Mouse (Mus musculus): ENCODE measurements around the gene Tfap4. TPM values are rescaled to one million over a fixed set of nuclear protein-coding genes. Genes with fewer than 3 reads are reported as not detected.

Gene Tfap4
- 16.1 and 17.8 TPM in 2 replicates for polyA plus RNA-seq (2014; fragmentation: Nextera tagmentation; extraction: Ambion mirVana)

DNA sequence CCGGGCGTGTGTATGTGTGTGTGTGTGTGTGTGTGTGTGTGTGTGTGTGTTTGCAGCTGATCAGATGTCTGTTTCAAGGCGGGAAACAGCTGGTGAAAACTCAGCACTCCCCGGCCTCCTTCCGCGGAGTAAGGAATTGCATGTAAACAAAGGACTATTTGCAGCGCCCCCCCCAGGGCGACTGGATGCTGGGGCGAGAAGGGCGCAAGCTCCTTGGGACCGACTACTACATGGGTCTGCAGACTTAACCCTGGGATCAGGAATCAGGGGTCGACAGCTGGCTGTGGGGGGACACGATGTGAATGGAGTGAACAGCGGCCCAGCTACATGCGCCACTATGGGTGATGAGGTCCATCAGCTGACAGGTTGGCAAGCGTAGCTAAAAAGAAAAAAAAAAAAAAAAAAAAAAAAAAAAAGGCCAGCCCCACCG, at the start of gene Tfap4:
Gene Tfap4, minus strand, starts transcription at position 140 of the 430 bp plus-strand sequence.
- WGBS = under 1% methylated on average over 16 of the region's 17 CpGs
- ATAC-seq (ENCODE audit: insufficient read depth, low FRiP score, low TSS enrichment) = peak; percentile 42
- peak; percentile 91 for DNase-seq (ENCODE audit: low spot score)

GRCm38 (mm10) chr16:4608532-4609059, 48.9 kb upstream of the Tfap4 start:
- no peak for ATAC-seq (ENCODE audit: insufficient read depth, low FRiP score, low TSS enrichment)
- WGBS = 88% methylated on average over 18 of the region's 19 CpGs

More for the DNA sequence above, at the start of gene Tfap4:
- Histone ChIP-seq H3K27ac (ENCODE audit: low read depth, low read length) (peak within 1 kb of the TSS; percentile 80), H3K27me3 (ENCODE audit: control insufficient read depth, insufficient read depth, low read length) (no peaks in the 10 kb centered on the region), H3K9me3 (ENCODE audit: control insufficient read depth, low read length) (no peaks in the 10 kb centered on the region), H3K4me2 (ENCODE audit: low read depth) (peak within 1 kb of the TSS; percentile 92), H3K4me1 (ENCODE audit: control insufficient read depth, insufficient read depth, low read length) (peaks cover 12% of the 10 kb centered on the region; the same call in 1 of the 2 replicates), H3K4me3 (ENCODE audit: low read depth, low read length) (peak within 1 kb of the TSS; percentile 80), H3K36me3 (ENCODE audit: control insufficient read depth, insufficient read depth, low read length) (no peaks in the 10 kb centered on the region), H3K9ac (ENCODE audit: low read length) (peak within 1 kb of the TSS; percentile 86)

GRCm38 (mm10) chr16:4607818-4608531, 48.3 kb upstream of the Tfap4 start:
- WGBS = 55% methylated on average over 9 of the region's 9 CpGs
- Histone ChIP-seq H3K36me3 (ENCODE audit: control insufficient read depth, insufficient read depth, low read length) (peaks cover 13% of the 10 kb centered on the region), H3K27ac (ENCODE audit: low read depth, low read length) (no peak overlapping the region), H3K9ac (ENCODE audit: low read length) (no peak overlapping the region), H3K4me1 (ENCODE audit: control insufficient read depth, insufficient read depth, low read length) (peaks cover 48% of the 10 kb centered on the region), H3K4me3 (ENCODE audit: low read depth, low read length) (no peak overlapping the region), H3K4me2 (ENCODE audit: low read depth) (no peak overlapping the region), H3K27me3 (ENCODE audit: control insufficient read depth, insufficient read depth, low read length) (no peaks in the 10 kb centered on the region), H3K9me3 (ENCODE audit: control insufficient read depth, low read length) (no peaks in the 10 kb centered on the region)
- DNase-seq (ENCODE audit: low spot score) = peak; percentile 85
- ATAC-seq (ENCODE audit: insufficient read depth, low FRiP score, low TSS enrichment) = no peak

More at GRCm38 (mm10) chr16:4608532-4609059, 48.9 kb upstream of the Tfap4 start:
- H3K4me3 ChIP-seq (ENCODE audit: low read depth, low read length) = no peak overlapping the region
- H3K9me3 ChIP-seq (ENCODE audit: control insufficient read depth, low read length) = no peaks in the 10 kb centered on the region
- no peak for DNase-seq (ENCODE audit: low spot score)
- no peak overlapping the region for H3K9ac ChIP-seq (ENCODE audit: low read length)
- H3K4me1 ChIP-seq (ENCODE audit: control insufficient read depth, insufficient read depth, low read length) = peaks cover 42% of the 10 kb centered on the region
- H3K4me2 ChIP-seq (ENCODE audit: low read depth) = no peak overlapping the region
- peaks cover 20% of the 10 kb centered on the region for H3K36me3 ChIP-seq (ENCODE audit: control insufficient read depth, insufficient read depth, low read length)
- H3K27me3 ChIP-seq (ENCODE audit: control insufficient read depth, insufficient read depth, low read length) = no peaks in the 10 kb centered on the region
- no peak overlapping the region for H3K27ac ChIP-seq (ENCODE audit: low read depth, low read length)

GRCm38 (mm10) chr16:4606431-4607084, 46.9 kb upstream of the Tfap4 start:
- ATAC-seq (ENCODE audit: insufficient read depth, low FRiP score, low TSS enrichment) (no peak), DNase-seq (ENCODE audit: low spot score) (no peak)
- Histone ChIP-seq H3K27me3 (ENCODE audit: control insufficient read depth, insufficient read depth, low read length) (no peaks in the 10 kb centered on the region), H3K9ac (ENCODE audit: low read length) (no peak overlapping the region; the same call in 1 of the 2 replicates), H3K27ac (ENCODE audit: low read depth, low read length) (0 out of 2 replicates have a peak overlapping the region, but pooled peaks have one; percentile 44), H3K9me3 (ENCODE audit: control insufficient read depth, low read length) (no peaks in the 10 kb centered on the region), H3K4me2 (ENCODE audit: low read depth) (no peak overlapping the region), H3K4me1 (ENCODE audit: control insufficient read depth, insufficient read depth, low read length) (peaks cover 59% of the 10 kb centered on the region), H3K36me3 (ENCODE audit: control insufficient read depth, insufficient read depth, low read length) (peaks cover 5% of the 10 kb centered on the region), H3K4me3 (ENCODE audit: low read depth, low read length) (no peak overlapping the region)
- 39% methylated on average over 5 of the region's 5 CpGs for WGBS

- Histone ChIP-seq H3K4me1 (ENCODE audit: control insufficient read depth, insufficient read depth, low read length) (peaks cover 66% of the 10 kb centered on the region), H3K9ac (ENCODE audit: low read length) (no peak overlapping the region), H3K4me2 (ENCODE audit: low read depth) (no peak overlapping the region), H3K27ac (ENCODE audit: low read depth, low read length) (0 out of 2 replicates have a peak overlapping the region, but pooled peaks have one; percentile 44), H3K9me3 (ENCODE audit: control insufficient read depth, low read length) (no peaks in the 10 kb centered on the region), H3K36me3 (ENCODE audit: control insufficient read depth, insufficient read depth, low read length) (peaks cover 3% of the 10 kb centered on the region; the same call in 1 of the 2 replicates), H3K27me3 (ENCODE audit: control insufficient read depth, insufficient read depth, low read length) (no peaks in the 10 kb centered on the region), H3K4me3 (ENCODE audit: low read depth, low read length) (no peak overlapping the region)
- DNase-seq (ENCODE audit: low spot score) (peak; percentile 46), ATAC-seq (ENCODE audit: insufficient read depth, low FRiP score, low TSS enrichment) (peak; percentile 39; the same call in 1 of the 2 replicates)
- WGBS = 42% methylated on average over 13 of the region's 13 CpGs
These were observed 46.0 kb upstream of the Tfap4 start for GRCm38 (mm10) chr16:4605514-4606131.

DNA sequence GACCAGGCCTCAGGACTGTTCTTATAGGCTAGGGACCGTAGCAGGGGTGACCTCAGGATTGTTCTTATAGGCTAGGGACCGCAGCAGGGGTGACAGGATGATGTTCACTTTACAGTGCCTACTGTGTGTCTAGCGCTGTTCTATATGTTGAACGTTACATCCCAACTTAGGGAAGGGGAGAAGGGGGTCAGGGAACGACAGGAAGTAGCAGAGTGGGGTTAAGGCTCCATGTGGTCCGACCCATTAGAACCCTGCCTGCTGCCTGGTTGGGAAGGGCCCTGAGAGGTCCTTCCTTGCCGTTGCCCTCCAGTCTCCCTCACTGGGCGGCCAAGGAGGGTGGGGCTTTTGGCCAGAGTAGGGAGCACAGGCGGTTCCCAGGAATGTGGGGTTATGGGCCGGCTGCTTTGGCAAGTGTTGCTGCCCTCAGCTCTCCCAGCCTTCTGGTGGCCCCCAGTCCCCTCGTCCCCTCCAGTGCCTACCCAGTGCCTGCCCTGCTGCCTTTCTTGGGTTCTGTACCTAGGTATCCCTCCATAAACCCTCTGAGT, 44.7 kb upstream of the Tfap4 start:
- no peaks in the 10 kb centered on the region for H3K9me3 ChIP-seq (ENCODE audit: control insufficient read depth, low read length)
- H3K27ac ChIP-seq (ENCODE audit: low read depth, low read length) = no peak overlapping the region
- H3K4me1 ChIP-seq (ENCODE audit: control insufficient read depth, insufficient read depth, low read length) = peaks cover 78% of the 10 kb centered on the region
- ATAC-seq (ENCODE audit: insufficient read depth, low FRiP score, low TSS enrichment) (no peak), DNase-seq (ENCODE audit: low spot score) (no peak)
- H3K4me3 ChIP-seq (ENCODE audit: low read depth, low read length) = no peak overlapping the region
- H3K27me3 ChIP-seq (ENCODE audit: control insufficient read depth, insufficient read depth, low read length) = no peaks in the 10 kb centered on the region
- H3K36me3 ChIP-seq (ENCODE audit: control insufficient read depth, insufficient read depth, low read length) = peaks cover 3% of the 10 kb centered on the region; the same call in 1 of the 2 replicates
- no peak overlapping the region for H3K4me2 ChIP-seq (ENCODE audit: low read depth)
- 71% methylated on average over 11 of the region's 11 CpGs for WGBS
- H3K9ac ChIP-seq (ENCODE audit: low read length) = no peak overlapping the region

- Histone ChIP-seq H3K9ac (ENCODE audit: low read length) (peak overlapping the region; percentile 39; the same call in 1 of the 2 replicates), H3K4me2 (ENCODE audit: low read depth) (no peak overlapping the region), H3K27ac (ENCODE audit: low read depth, low read length) (peak overlapping the region; percentile 70), H3K4me1 (ENCODE audit: control insufficient read depth, insufficient read depth, low read length) (peaks cover 87% of the 10 kb centered on the region), H3K27me3 (ENCODE audit: control insufficient read depth, insufficient read depth, low read length) (no peaks in the 10 kb centered on the region), H3K9me3 (ENCODE audit: control insufficient read depth, low read length) (no peaks in the 10 kb centered on the region), H3K4me3 (ENCODE audit: low read depth, low read length) (no peak overlapping the region), H3K36me3 (ENCODE audit: control insufficient read depth, insufficient read depth, low read length) (no peaks in the 10 kb centered on the region)
- 44% methylated on average over 1 of the region's 1 CpGs for WGBS
- DNase-seq (ENCODE audit: low spot score) = no peak
- ATAC-seq (ENCODE audit: insufficient read depth, low FRiP score, low TSS enrichment) = no peak
These were observed 43.8 kb upstream of the Tfap4 start for GRCm38 (mm10) chr16:4603453-4603837.

DNA sequence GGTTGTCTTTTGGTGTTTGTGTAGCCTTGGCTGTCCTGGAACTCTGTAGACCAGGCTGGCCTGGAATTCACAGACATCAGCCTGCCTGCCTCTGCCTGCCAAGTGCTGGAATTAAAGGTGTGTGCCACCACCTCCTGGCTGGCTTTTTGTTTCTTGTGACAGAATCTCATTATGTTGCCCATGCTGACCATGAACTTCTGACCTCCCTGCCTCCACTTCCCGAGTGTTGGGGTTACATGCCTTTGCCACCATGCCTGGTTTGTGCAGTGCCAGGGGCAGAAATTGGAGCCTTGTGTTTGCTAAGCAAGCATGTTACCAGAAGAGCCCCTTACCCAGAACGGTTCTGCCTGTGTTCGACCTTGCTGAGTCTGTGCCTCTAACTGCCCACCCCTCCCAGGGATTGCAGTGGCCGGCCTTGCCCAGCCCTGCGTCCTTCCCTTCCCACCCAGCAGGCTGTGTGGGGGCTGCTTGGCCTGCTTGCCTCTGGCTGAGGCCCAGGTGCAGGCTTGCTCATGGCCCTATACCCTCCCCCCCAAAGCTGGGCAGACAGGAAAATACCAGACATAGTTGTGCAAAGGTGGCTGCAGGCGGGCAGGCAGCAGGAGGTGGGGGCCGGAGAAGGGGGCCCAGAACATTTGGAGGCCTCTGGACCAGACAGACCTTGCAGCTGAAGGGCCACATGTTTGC, 43.3 kb upstream of the Tfap4 start:
- Histone ChIP-seq H3K27me3 (ENCODE audit: control insufficient read depth, insufficient read depth, low read length) (no peaks in the 10 kb centered on the region), H3K27ac (ENCODE audit: low read depth, low read length) (peak overlapping the region; percentile 70), H3K9me3 (ENCODE audit: control insufficient read depth, low read length) (no peaks in the 10 kb centered on the region), H3K4me1 (ENCODE audit: control insufficient read depth, insufficient read depth, low read length) (peaks cover 92% of the 10 kb centered on the region), H3K4me2 (ENCODE audit: low read depth) (peak overlapping the region; percentile 16; the same call in 1 of the 2 replicates), H3K36me3 (ENCODE audit: control insufficient read depth, insufficient read depth, low read length) (no peaks in the 10 kb centered on the region), H3K4me3 (ENCODE audit: low read depth, low read length) (no peak overlapping the region), H3K9ac (ENCODE audit: low read length) (peak overlapping the region; percentile 39; the same call in 1 of the 2 replicates)
- 31% methylated on average over 7 of the region's 7 CpGs for WGBS
- ATAC-seq (ENCODE audit: insufficient read depth, low FRiP score, low TSS enrichment) (no peak), DNase-seq (ENCODE audit: low spot score) (no peak)
